Mouse (Mus musculus) stomach, postnatal 0 days (tissue): Measurements from ENCODE around the gene Pir. TPM values are rescaled to one million over a fixed set of nuclear protein-coding genes. Genes with fewer than 3 reads are reported as not detected.

Experiments
- ATAC-seq: fragments of 200-750 bp; cut with Nextera tagmentation; 2 replicates; pipeline ENCODE4 v1.8.0; 2017; ENCODE audit not compliant: low FRiP score, low TSS enrichment
- DNase-seq: peaks from one replicate; pipeline ENCODE4 v3.0.0-alpha.2; 2016; ENCODE audit warnings: low spot score
- H3K27ac ChIP-seq: fragments of 300-500 bp; sonication (generic); replicated peaks from 2 replicates; pipeline ENCODE4 v1.5.1; 2014; ENCODE audit warnings: mild to moderate bottlenecking, control low read depth
- H3K27me3 ChIP-seq: fragments of 300-500 bp; sonication (generic); 2 replicates; pipeline ENCODE4 v1.6.1; 2014; ENCODE audit warnings: low read length; ENCODE audit not compliant: control insufficient read depth, insufficient read depth
- H3K36me3 ChIP-seq: fragments of 300-500 bp; sonication (generic); 2 replicates; pipeline ENCODE4 v1.6.1; 2014; ENCODE audit warnings: low read length, mixed read lengths; ENCODE audit not compliant: control insufficient read depth, insufficient read depth
- H3K4me1 ChIP-seq: fragments of 300-500 bp; sonication (generic); replicated peaks from 2 replicates; pipeline ENCODE4 v1.6.1; 2014; ENCODE audit warnings: antibody characterized with exemption; ENCODE audit not compliant: control insufficient read depth, insufficient read depth
- H3K4me2 ChIP-seq: fragments of 300-500 bp; sonication (generic); replicated peaks from 2 replicates; pipeline ENCODE4 v1.6.1; 2014; ENCODE audit warnings: low read depth, mild to moderate bottlenecking, control low read depth, moderate library complexity
- H3K4me3 ChIP-seq: fragments of 300-500 bp; sonication (generic); 2 replicates; pipeline ENCODE4 v1.5.1; 2014; ENCODE audit warnings: low read depth, low read length, control low read depth
- H3K9ac ChIP-seq: fragments of 300-500 bp; sonication (generic); 2 replicates; pipeline ENCODE4 v1.6.1; 2014; ENCODE audit warnings: mild to moderate bottlenecking, low read length, control low read depth, mixed read lengths
- H3K9me3 ChIP-seq: fragments of 300-500 bp; sonication (generic); 2 replicates; pipeline ENCODE4 v1.6.1; 2016; ENCODE audit warnings: low read length; ENCODE audit not compliant: control insufficient read depth
- CTCF ChIP-seq: IDR thresholded peaks from 2 replicates; pipeline ENCODE4 v1.5.1; 2016; ENCODE audit warnings: antibody characterized with exemption, low read depth, mild to moderate bottlenecking, moderate library complexity
- EP300 ChIP-seq: optimal IDR thresholded peaks from 2 replicates; pipeline ENCODE3; 2016; ENCODE audit warnings: antibody characterized with exemption
- WGBS: fragments of 180-500 bp; shearing (Covaris S2); extraction: QIAGEN DNeasy Blood & Tissue Kit; methylation state at CpG from one replicate; pipeline ENCODE4 v1.1.7; 2014; 5-methylcytosine and 5-hydroxymethylcytosine counted together
- polyA plus RNA-seq: library from polyadenylated mRNA; unstranded; fragments of >200 nt; fragmentation: Nextera tagmentation; extraction: Ambion mirVana; gene quantifications from 2 replicates; pipeline ENCODE4 v1.2.1, GENCODE M21; 2015

Gene Pir
- polyA plus RNA-seq, 1 experiment from 2014 or later, result 19.6 TPM

DNA sequence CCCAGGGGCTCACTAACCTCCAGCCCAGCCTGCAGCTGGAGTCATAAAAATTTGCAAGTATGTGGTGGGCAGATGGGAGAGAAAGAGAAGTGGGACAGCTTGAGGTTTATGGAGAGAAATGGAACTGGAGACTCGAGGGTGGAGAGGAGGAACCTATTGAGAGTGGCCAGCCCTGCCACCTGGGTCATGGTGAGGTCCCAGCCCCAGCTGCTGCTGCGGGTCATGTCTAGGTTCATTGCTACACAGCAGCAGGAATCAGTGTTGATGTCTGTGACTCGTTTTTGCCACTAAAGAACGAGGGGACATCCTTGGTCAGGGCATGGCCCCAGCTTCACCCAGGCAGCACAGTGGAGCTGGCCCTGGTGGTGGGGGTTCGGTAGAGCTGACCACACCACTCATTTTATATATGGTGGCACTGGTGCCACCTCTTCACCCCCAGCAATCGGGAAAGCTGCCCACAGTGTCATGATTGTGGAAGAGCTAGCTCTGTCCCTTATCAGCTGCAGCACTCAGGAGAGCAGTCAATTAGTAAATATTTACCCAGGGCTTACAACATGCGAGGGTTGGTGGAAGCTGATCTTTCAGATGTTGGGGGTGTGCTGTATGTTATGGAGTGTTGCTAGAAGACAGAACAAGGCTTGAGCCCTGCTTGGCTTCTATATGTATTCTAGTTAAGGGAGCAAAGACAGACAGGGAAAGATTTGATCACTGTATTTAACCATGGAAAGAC, 11.9 kb downstream of the Pir start:
- no peak overlapping the region for H3K4me3 ChIP-seq
- WGBS, result 34% methylated on average over 7 of the region's 7 CpGs
- H3K4me1 ChIP-seq, result no peaks in the 10 kb centered on the region
- no peak overlapping the region for H3K9ac ChIP-seq
- no peak for TF ChIP-seq CTCF
- no peak for TF ChIP-seq EP300
- no peaks in the 10 kb centered on the region for H3K9me3 ChIP-seq
- 0 out of 2 replicates have a peak, but pooled peaks have one; percentile 47 for ATAC-seq
- H3K27ac ChIP-seq, result no peak overlapping the region
- H3K36me3 ChIP-seq, result no peaks in the 10 kb centered on the region
- H3K27me3 ChIP-seq, result no peaks in the 10 kb centered on the region
- DNase-seq, result no peak
- H3K4me2 ChIP-seq, result no peak overlapping the region

GRCm38 (mm10) chrX:164283808-164284207, 14.6 kb downstream of the Pir start:
- Histone ChIP-seq H3K27ac (0 out of 2 replicates have a peak overlapping the region, but pooled peaks have one; percentile 13), H3K27me3 (no peaks in the 10 kb centered on the region), H3K4me1 (no peaks in the 10 kb centered on the region), H3K4me2 (no peak overlapping the region), H3K36me3 (no peaks in the 10 kb centered on the region), H3K4me3 (no peak overlapping the region), H3K9ac (no peak overlapping the region), H3K9me3 (no peaks in the 10 kb centered on the region)
- ATAC-seq (peak; percentile 57; the same call in 1 of the 2 replicates), DNase-seq (no peak)
- TF ChIP-seq CTCF (no peak), EP300 (no peak)
- WGBS, result 59% methylated on average over 4 of the region's 4 CpGs

DNA sequence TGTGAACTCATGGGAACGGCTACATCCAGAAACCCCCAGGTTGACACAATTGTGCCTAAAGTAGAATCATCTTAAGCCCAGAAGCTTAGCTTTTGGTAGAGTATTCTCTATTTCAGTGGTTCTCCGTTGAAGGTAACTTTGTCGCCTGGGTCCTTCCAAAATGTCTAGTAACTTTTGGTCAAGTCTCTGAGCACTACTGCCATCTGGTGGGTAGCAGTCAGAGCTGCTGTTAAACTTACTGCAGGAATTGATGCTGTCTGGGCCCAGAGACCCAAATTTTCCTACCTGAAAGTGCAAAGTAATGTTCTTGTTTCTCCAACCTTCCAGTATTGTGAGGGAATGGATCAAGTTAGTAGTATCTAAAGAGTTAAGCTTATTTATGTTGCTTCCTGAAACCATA, 17.9 kb downstream of the Pir start:
- Histone ChIP-seq H3K27me3 (no peaks in the 10 kb centered on the region), H3K4me2 (no peak overlapping the region), H3K36me3 (no peaks in the 10 kb centered on the region), H3K4me3 (no peak overlapping the region), H3K9ac (no peak overlapping the region), H3K9me3 (no peaks in the 10 kb centered on the region), H3K4me1 (no peaks in the 10 kb centered on the region), H3K27ac (no peak overlapping the region)
- DNase-seq (peak; percentile 22), ATAC-seq (no peak)
- WGBS, result 67% methylated on average over 3 of the region's 3 CpGs
- peak; percentile 72 for TF ChIP-seq CTCF
- TF ChIP-seq EP300, result no peak

DNA sequence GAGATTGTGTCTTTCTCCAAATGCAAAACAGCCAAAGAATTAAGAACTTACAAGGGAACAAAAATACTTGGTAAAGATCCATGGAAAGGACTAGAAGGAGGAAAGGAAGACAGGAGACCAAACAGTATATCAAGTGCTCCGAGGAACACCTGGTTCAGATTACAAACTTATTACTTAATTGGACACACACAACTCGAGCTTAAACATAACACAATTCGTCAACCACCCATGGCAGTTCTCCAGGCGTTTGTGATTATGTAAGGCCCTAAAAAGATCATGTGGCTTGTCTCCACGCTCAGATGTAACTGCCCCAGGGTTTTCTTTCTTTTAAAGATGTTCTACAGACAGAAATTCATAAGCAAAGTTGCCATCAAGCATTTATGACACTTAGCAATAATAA, 22.0 kb downstream of the Pir start:
- no peak overlapping the region for H3K9ac ChIP-seq
- no peak for DNase-seq
- H3K36me3 ChIP-seq, result no peaks in the 10 kb centered on the region
- no peaks in the 10 kb centered on the region for H3K9me3 ChIP-seq
- no peak for ATAC-seq
- no peaks in the 10 kb centered on the region for H3K27me3 ChIP-seq
- 25% methylated on average over 5 of the region's 5 CpGs for WGBS
- no peaks in the 10 kb centered on the region for H3K4me1 ChIP-seq
- TF ChIP-seq EP300, result no peak
- no peak for TF ChIP-seq CTCF
- no peak overlapping the region for H3K27ac ChIP-seq
- no peak overlapping the region for H3K4me2 ChIP-seq
- no peak overlapping the region for H3K4me3 ChIP-seq

- TF ChIP-seq CTCF, result no peak
- no peak for TF ChIP-seq EP300
- Histone ChIP-seq H3K27ac (no peak overlapping the region), H3K36me3 (no peaks in the 10 kb centered on the region), H3K4me1 (no peaks in the 10 kb centered on the region), H3K4me3 (no peak overlapping the region), H3K4me2 (no peak overlapping the region), H3K9me3 (no peaks in the 10 kb centered on the region), H3K9ac (no peak overlapping the region), H3K27me3 (no peaks in the 10 kb centered on the region)
- DNase-seq (no peak), ATAC-seq (no peak)
- 43% methylated on average over 2 of the region's 2 CpGs for WGBS
These were observed 37.1 kb downstream of the Pir start for GRCm38 (mm10) chrX:164306250-164306649.

GRCm38 (mm10) chrX:164313876-164314275, 44.7 kb downstream of the Pir start:
- TF ChIP-seq EP300 (no peak), CTCF (no peak)
- no peak overlapping the region for H3K9ac ChIP-seq
- ATAC-seq (no peak), DNase-seq (no peak)
- no peak overlapping the region for H3K4me2 ChIP-seq
- no peak overlapping the region for H3K4me3 ChIP-seq
- H3K36me3 ChIP-seq, result no peaks in the 10 kb centered on the region
- H3K27me3 ChIP-seq, result no peaks in the 10 kb centered on the region
- 65% methylated on average over 1 of the region's 1 CpGs for WGBS
- H3K27ac ChIP-seq, result no peak overlapping the region
- H3K9me3 ChIP-seq, result no peaks in the 10 kb centered on the region
- no peaks in the 10 kb centered on the region for H3K4me1 ChIP-seq
